Mouse (Mus musculus) MEL (cell line): ENCODE measurements around the gene Iqsec3.

Experiments used
- CHD1 ChIP-seq: IDR thresholded peaks from 2 replicates; pipeline ENCODE4 v1.6.1; 2012; ENCODE audit warnings: low read depth, mild to moderate bottlenecking, inconsistent platforms, low read length, improper control_type of control experiment
- CHD2 ChIP-seq: IDR thresholded peaks from 2 replicates; pipeline ENCODE4 v1.6.1; 2011; ENCODE audit warnings: low read length, improper control_type of control experiment
- CTCF ChIP-seq, 3 experiments: IDR thresholded peaks in 2 of 3; conservative IDR thresholded peaks in 1 of 3; 2 replicates each; pipeline ENCODE4 v1.5.1; 2011 to 2012; ENCODE audit warnings: low read length in 3 of 3, low read depth in 2 of 3, mild to moderate bottlenecking in 2 of 3, improper control_type of control experiment in 1 of 3, inconsistent platforms in 1 of 3, mixed read lengths in 1 of 3, moderate library complexity in 1 of 3; ENCODE audit not compliant: control insufficient read depth in 1 of 3, insufficient read depth in 1 of 3, poor library complexity in 1 of 3, severe bottlenecking in 1 of 3
- E2F4 ChIP-seq: IDR thresholded peaks from 2 replicates; pipeline ENCODE4 v1.6.1; 2011; ENCODE audit warnings: low read depth, low read length, improper control_type of control experiment, borderline replicate concordance
- EP300 ChIP-seq, 2 experiments: IDR thresholded peaks; 2 replicates each; pipeline ENCODE4 v1.6.1; 2011; ENCODE audit warnings: improper control_type of control experiment in 2 of 2, low read length in 2 of 2, low read depth in 1 of 2, mild to moderate bottlenecking in 1 of 2
- GABPA ChIP-seq: IDR thresholded peaks from 2 replicates; pipeline ENCODE4 v1.6.1; 2012; ENCODE audit warnings: low read depth, mild to moderate bottlenecking, inconsistent platforms, low read length, improper control_type of control experiment, moderate library complexity
- GATA1 ChIP-seq: IDR thresholded peaks from 2 replicates; pipeline ENCODE4 v1.6.1; 2011; ENCODE audit warnings: low read depth, low read length, improper control_type of control experiment
- MAFK ChIP-seq: IDR thresholded peaks from 2 replicates; pipeline ENCODE4 v1.6.1; 2011; ENCODE audit warnings: low read depth, mild to moderate bottlenecking, low read length, improper control_type of control experiment, borderline replicate concordance
- RCOR1 ChIP-seq: IDR thresholded peaks from 2 replicates; pipeline ENCODE4 v1.6.1; 2012; ENCODE audit warnings: low read depth, mild to moderate bottlenecking, inconsistent platforms, low read length, improper control_type of control experiment
- TBP ChIP-seq: IDR thresholded peaks from 2 replicates; pipeline ENCODE4 v1.8.0; 2011; ENCODE audit warnings: low read depth, low read length, improper control_type of control experiment
- ZC3H11A ChIP-seq: IDR thresholded peaks from 2 replicates; pipeline ENCODE4 v1.6.1; 2012; ENCODE audit warnings: low read depth, mild to moderate bottlenecking, inconsistent platforms, low read length, improper control_type of control experiment
- ZNF384 ChIP-seq: IDR thresholded peaks from 2 replicates; pipeline ENCODE4 v1.6.1; 2012; ENCODE audit warnings: low read depth, mild to moderate bottlenecking, inconsistent platforms, low read length, improper control_type of control experiment

- no peak for TF ChIP-seq CTCF (IDR thresholded peaks at IDR 0.05 in 2 of 3, conservative IDR thresholded peaks at IDR 0.05 in 1 of 3; ENCODE audit: control insufficient read depth in 1 of 3, insufficient read depth in 1 of 3, low read depth in 2 of 3, low read length in 3 of 3, poor library complexity in 1 of 3, severe bottlenecking in 1 of 3)
- no peak for TF ChIP-seq ZC3H11A
- TF ChIP-seq CHD2 = no peak
- no peak for TF ChIP-seq GATA1
- no peak for TF ChIP-seq MAFK
- no peak for TF ChIP-seq GABPA
- TF ChIP-seq ZNF384 = no peak
- TF ChIP-seq E2F4 = no peak
- no peak for TF ChIP-seq CHD1
- TF ChIP-seq RCOR1 = no peak
- no peak for TF ChIP-seq EP300 (IDR thresholded peaks at IDR 0.05; ENCODE audit: low read depth in 1 of 2, low read length in 2 of 2)
- TF ChIP-seq TBP = no peak
These were observed 147.7 kb downstream of the Iqsec3 start for GRCm38 (mm10) chr6:121325740-121326139.
